Mouse (Mus musculus): ENCODE measurements around the gene Prl2a1. TPM values are rescaled to one million over a fixed set of nuclear protein-coding genes. Genes with fewer than 3 reads are reported as not detected.
"Not testable (repeated sequence)": the region's sequence is repeated elsewhere in the genome, so short reads cannot be mapped to it uniquely, and the experiment has no call there.

Prl2a1 gene
- total RNA-seq (2014; fragmentation: Nextera tagmentation) (not detected in 2 replicates), total RNA-seq (2017) (not detected in 2 replicates), polyA plus RNA-seq (2012) (not detected in 2 replicates)

DNA sequence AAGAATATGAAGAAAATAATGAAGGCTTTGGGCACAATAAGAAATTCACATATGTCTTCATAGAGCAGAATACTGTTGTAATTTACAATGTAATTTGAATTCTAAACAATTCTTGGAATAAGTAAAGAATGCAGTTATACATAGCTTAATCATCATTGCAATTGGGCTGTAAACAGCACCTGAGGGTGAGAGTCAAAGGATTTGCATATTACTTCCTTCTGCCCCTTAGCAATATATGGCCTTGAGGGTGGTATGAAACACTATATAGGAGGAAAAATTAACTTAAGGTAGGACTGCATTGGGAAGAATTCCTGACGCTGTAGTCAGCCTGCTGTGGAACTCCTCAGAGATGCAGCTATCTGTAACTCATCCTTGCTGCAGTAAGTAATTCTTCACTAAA lies at the start of gene Prl2a1:
Gene Prl2a1, plus strand, starts transcription at position 301 of the 400 bp plus-strand sequence.
- no peak for DNase-seq (ENCODE audit: low spot score)
- no peak for TF ChIP-seq POLR2AphosphoS5 (IDR thresholded peaks at IDR 0.05; ENCODE audit: insufficient replicate concordance, low read depth, low read length)
- no peak for TF ChIP-seq GATA1 (IDR thresholded peaks at IDR 0.05; ENCODE audit: borderline replicate concordance, low read length)
- TF ChIP-seq CTCF (IDR thresholded peaks at IDR 0.05; ENCODE audit: low read depth, low read length), result no peak
- no peak for TF ChIP-seq TAL1 (conservative IDR thresholded peaks at IDR 0.05; ENCODE audit: low read depth, low read length)
- TF ChIP-seq GATA2 (IDR thresholded peaks at IDR 0.05; ENCODE audit: borderline replicate concordance, low read depth, low read length), result no peak

GRCm38 (mm10) chr13:27780704-27781103 lies 20.8 kb upstream of the Prl2a1 start, which contains the start of gene Prl7c1:
Gene Prl7c1 (minus strand): TSS chr13:27780804.
- DNase-seq (ENCODE audit: low spot score); H3K36me3 ChIP-seq (replicated peaks); ATAC-seq (ENCODE audit: extremely low read depth, insufficient number of reproducible peaks, low FRiP score, poor library complexity, severe bottlenecking); H3K4me1 ChIP-seq (ENCODE audit: insufficient read depth, low read depth, low read length); H3K27me3 ChIP-seq (ENCODE audit: insufficient read depth, low read length); H3K4me3 ChIP-seq (ENCODE audit: low read depth, low read length); H3K9me3 ChIP-seq (replicated peaks): not testable (repeated sequence)

More for the DNA sequence above, at the start of gene Prl2a1:
- no peaks in the 10 kb centered on the region for H3K4me1 ChIP-seq (ENCODE audit: insufficient read depth, low read depth, low read length)
- no peaks in the 10 kb centered on the region for H3K9me3 ChIP-seq (replicated peaks)
- no peaks in the 10 kb centered on the region for H3K27me3 ChIP-seq (ENCODE audit: insufficient read depth, low read length)
- no peak for ATAC-seq (ENCODE audit: extremely low read depth, insufficient number of reproducible peaks, low FRiP score, poor library complexity, severe bottlenecking)
- no peak within 1 kb of the TSS for H3K4me3 ChIP-seq (ENCODE audit: low read depth, low read length)
- H3K36me3 ChIP-seq (replicated peaks), result no peaks in the 10 kb centered on the region

DNA sequence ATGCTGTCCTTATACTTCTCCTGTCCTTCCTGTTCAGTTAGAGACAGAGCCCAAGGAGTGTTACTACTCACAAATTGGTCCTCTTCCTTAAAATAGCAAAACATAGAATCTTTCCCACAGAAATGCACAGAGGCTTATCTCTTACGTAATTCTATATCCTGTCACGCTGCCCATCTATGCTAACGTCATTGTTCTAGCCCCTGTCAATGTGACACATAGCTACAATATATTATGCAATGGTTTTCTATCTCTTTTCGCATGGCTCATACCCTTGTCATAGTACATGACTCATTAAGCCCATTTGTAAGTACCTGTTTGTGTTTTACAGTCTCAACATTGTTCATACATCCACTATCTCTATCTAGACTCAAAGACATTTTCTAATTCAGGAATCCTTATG lies 2.2 kb upstream of the Prl2a1 start:
- no peaks in the 10 kb centered on the region for H3K4me1 ChIP-seq (ENCODE audit: insufficient read depth, low read depth, low read length)
- H3K4me3 ChIP-seq (ENCODE audit: low read depth, low read length), result no peak overlapping the region
- ATAC-seq (ENCODE audit: extremely low read depth, insufficient number of reproducible peaks, low FRiP score, poor library complexity, severe bottlenecking) (no peak), DNase-seq (ENCODE audit: low spot score) (no peak)
- no peaks in the 10 kb centered on the region for H3K36me3 ChIP-seq (replicated peaks)
- TF ChIP-seq GATA1 (IDR thresholded peaks at IDR 0.05; ENCODE audit: borderline replicate concordance, low read length) (no peak), GATA2 (IDR thresholded peaks at IDR 0.05; ENCODE audit: borderline replicate concordance, low read depth, low read length) (no peak), CTCF (IDR thresholded peaks at IDR 0.05; ENCODE audit: low read depth, low read length) (no peak), TAL1 (conservative IDR thresholded peaks at IDR 0.05; ENCODE audit: low read depth, low read length) (no peak), POLR2AphosphoS5 (IDR thresholded peaks at IDR 0.05; ENCODE audit: insufficient replicate concordance, low read depth, low read length) (no peak)
- no peaks in the 10 kb centered on the region for H3K27me3 ChIP-seq (ENCODE audit: insufficient read depth, low read length)
- no peaks in the 10 kb centered on the region for H3K9me3 ChIP-seq (replicated peaks)

- Histone ChIP-seq H3K4me1 (ENCODE audit: insufficient read depth, low read depth, low read length) (no peaks in the 10 kb centered on the region), H3K4me3 (ENCODE audit: low read depth, low read length) (no peak overlapping the region), H3K27me3 (ENCODE audit: insufficient read depth, low read length) (no peaks in the 10 kb centered on the region), H3K9me3 (replicated peaks) (no peaks in the 10 kb centered on the region), H3K36me3 (replicated peaks) (no peaks in the 10 kb centered on the region)
- TF ChIP-seq GATA2 (IDR thresholded peaks at IDR 0.05; ENCODE audit: borderline replicate concordance, low read depth, low read length) (no peak), TAL1 (conservative IDR thresholded peaks at IDR 0.05; ENCODE audit: low read depth, low read length) (no peak), POLR2AphosphoS5 (IDR thresholded peaks at IDR 0.05; ENCODE audit: insufficient replicate concordance, low read depth, low read length) (no peak), GATA1 (IDR thresholded peaks at IDR 0.05; ENCODE audit: borderline replicate concordance, low read length) (no peak), CTCF (IDR thresholded peaks at IDR 0.05; ENCODE audit: low read depth, low read length) (no peak)
- DNase-seq (ENCODE audit: low spot score), result no peak
- ATAC-seq (ENCODE audit: extremely low read depth, insufficient number of reproducible peaks, low FRiP score, poor library complexity, severe bottlenecking), result no peak
These were observed 1.3 kb downstream of the Prl2a1 start for GRCm38 (mm10) chr13:27802765-27803164.

DNA sequence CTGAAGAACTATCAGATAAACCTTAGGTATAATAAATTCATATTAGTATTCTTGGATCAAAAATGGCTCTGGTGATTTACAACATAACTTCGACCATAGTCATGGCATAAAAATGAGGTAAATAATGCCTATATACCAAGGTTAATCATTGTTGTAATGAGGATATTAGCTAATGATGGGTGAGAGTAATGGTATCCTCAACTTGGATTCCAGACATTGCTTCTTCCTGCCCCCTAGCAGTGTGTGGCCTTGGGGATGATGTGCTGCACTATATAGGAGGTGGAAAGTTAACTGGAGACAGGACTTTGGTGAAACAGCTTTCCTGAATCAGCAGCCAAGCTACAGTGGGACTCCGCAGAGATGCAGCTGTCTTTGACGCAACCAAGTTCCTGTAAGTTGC lies 47.6 kb downstream of the Prl2a1 start, which contains the start of gene Prl2c1:
Gene Prl2c1, plus strand, starts transcription at position 301 of the 400 bp plus-strand sequence.
- TF ChIP-seq GATA2 (IDR thresholded peaks at IDR 0.05; ENCODE audit: borderline replicate concordance, low read depth, low read length) (no peak), GATA1 (IDR thresholded peaks at IDR 0.05; ENCODE audit: borderline replicate concordance, low read length) (no peak), POLR2AphosphoS5 (IDR thresholded peaks at IDR 0.05; ENCODE audit: insufficient replicate concordance, low read depth, low read length) (no peak), TAL1 (conservative IDR thresholded peaks at IDR 0.05; ENCODE audit: low read depth, low read length) (no peak), CTCF (IDR thresholded peaks at IDR 0.05; ENCODE audit: low read depth, low read length) (no peak)
- H3K9me3 ChIP-seq (replicated peaks), result no peaks in the 10 kb centered on the region
- DNase-seq (ENCODE audit: low spot score) (no peak), ATAC-seq (ENCODE audit: extremely low read depth, insufficient number of reproducible peaks, low FRiP score, poor library complexity, severe bottlenecking) (no peak)
- H3K4me1 ChIP-seq (ENCODE audit: insufficient read depth, low read depth, low read length), result no peaks in the 10 kb centered on the region
- H3K27me3 ChIP-seq (ENCODE audit: insufficient read depth, low read length), result no peaks in the 10 kb centered on the region
- no peaks in the 10 kb centered on the region for H3K36me3 ChIP-seq (replicated peaks)
- H3K4me3 ChIP-seq (ENCODE audit: low read depth, low read length), result no peak within 1 kb of the TSS

Other genes starting within 250 kb of the Prl2a1 start
- gene Prl8a9, start 237.0 kb upstream of the Prl2a1 start, total RNA-seq (2014; fragmentation: Nextera tagmentation), result not detected in 2 replicates
- gene Prl8a9, start 237.0 kb upstream of the Prl2a1 start, total RNA-seq (2017), result 0.23 TPM in 1 of 2 replicates, not detected in the other
- not detected in 2 replicates for gene Prl8a9, start 237.0 kb upstream of the Prl2a1 start, polyA plus RNA-seq (2012)
- gene Prl8a1, start 219.5 kb upstream of the Prl2a1 start, total RNA-seq (2014; fragmentation: Nextera tagmentation), result not detected in 2 replicates
- gene Prl8a1, start 219.5 kb upstream of the Prl2a1 start, total RNA-seq (2017), result 0.22 TPM in 1 of 2 replicates, not detected in the other
- gene Prl8a1, start 219.5 kb upstream of the Prl2a1 start, polyA plus RNA-seq (2012), result not detected in 2 replicates
- not detected in 2 replicates for gene Prl7b1, start 191.1 kb upstream of the Prl2a1 start, total RNA-seq (2014; fragmentation: Nextera tagmentation)
- gene Prl7b1, start 191.1 kb upstream of the Prl2a1 start, total RNA-seq (2017), result 1.5 and 2.0 TPM in 2 replicates
- gene Prl7b1, start 191.1 kb upstream of the Prl2a1 start, polyA plus RNA-seq (2012), result not detected in 2 replicates
- not detected in 2 replicates for gene Prl7a1, start 159.2 kb upstream of the Prl2a1 start, total RNA-seq (2014; fragmentation: Nextera tagmentation)
- gene Prl7a1, start 159.2 kb upstream of the Prl2a1 start, total RNA-seq (2017), result not detected in 2 replicates
- gene Prl7a1, start 159.2 kb upstream of the Prl2a1 start, polyA plus RNA-seq (2012), result not detected in 2 replicates
- not detected in 2 replicates for gene Prl7a2, start 133.6 kb upstream of the Prl2a1 start, total RNA-seq (2014; fragmentation: Nextera tagmentation)
- not detected in 2 replicates for gene Prl7a2, start 133.6 kb upstream of the Prl2a1 start, total RNA-seq (2017)
- not detected in 2 replicates for gene Prl7a2, start 133.6 kb upstream of the Prl2a1 start, polyA plus RNA-seq (2012)
- gene Prl7d1, start 84.9 kb upstream of the Prl2a1 start, total RNA-seq (2014; fragmentation: Nextera tagmentation), result not detected in 2 replicates
- 0.05 TPM in 1 of 2 replicates, not detected in the other for gene Prl7d1, start 84.9 kb upstream of the Prl2a1 start, total RNA-seq (2017)
- not detected in 2 replicates for gene Prl7d1, start 84.9 kb upstream of the Prl2a1 start, polyA plus RNA-seq (2012)
- not detected in 2 replicates for gene Prl7c1, start 20.9 kb upstream of the Prl2a1 start, total RNA-seq (2014; fragmentation: Nextera tagmentation)
- not detected in 2 replicates for gene Prl7c1, start 20.9 kb upstream of the Prl2a1 start, total RNA-seq (2017)
- not detected in 2 replicates for gene Prl7c1, start 20.9 kb upstream of the Prl2a1 start, polyA plus RNA-seq (2012)
- not detected in 2 replicates for gene Prl2c1, start 47.7 kb downstream of the Prl2a1 start, total RNA-seq (2014; fragmentation: Nextera tagmentation)
- gene Prl2c1, start 47.7 kb downstream of the Prl2a1 start, total RNA-seq (2017), result not detected in 2 replicates
- gene Prl2c1, start 47.7 kb downstream of the Prl2a1 start, polyA plus RNA-seq (2012), result not detected in 2 replicates
- not detected in 2 replicates for gene Prl4a1, start 214.6 kb downstream of the Prl2a1 start, total RNA-seq (2014; fragmentation: Nextera tagmentation)
- gene Prl4a1, start 214.6 kb downstream of the Prl2a1 start, total RNA-seq (2017), result 0.16 TPM in 1 of 2 replicates, not detected in the other
- not detected in 2 replicates for gene Prl4a1, start 214.6 kb downstream of the Prl2a1 start, polyA plus RNA-seq (2012)